ENCODE assay signal across 11 mouse cellular contexts in genomic region chr6:94225091-94225490, GRCm38 (mm10). TPM values are rescaled to one million over a fixed set of nuclear protein-coding genes. Genes with fewer than 3 reads are reported as not detected.
DNase-seq lines count a peak whose midpoint lies in the region; ATAC-seq lines count a peak whose summit lies in the region.
"Had no signal": no experiment of that assay in that cellular context is flagged by ENCODE, and none has a peak within 500 bp of the region (broad histone marks: within the 10 kb centered on the region; RNA-seq: fewer than 3 reads in every experiment).

No protein-coding gene starts in this region.

- H3K4me1 ChIP-seq in hindbrain, embryonic 14.5 days (replicated peaks; ENCODE audit: control insufficient read depth, insufficient read depth, low read length), result no peaks in the 10 kb centered on the region
- peaks cover 43% of the 10 kb centered on the region for H3K4me1 ChIP-seq in hindbrain, embryonic 10.5 days (replicated peaks)
- H3K4me1 ChIP-seq in heart, embryonic 15.5 days (replicated peaks), result peaks cover 51% of the 10 kb centered on the region
- peaks cover 5% of the 10 kb centered on the region; the same call in 1 of the 2 replicates for H3K4me1 ChIP-seq in midbrain, embryonic 11.5 days (ENCODE audit: control insufficient read depth, insufficient read depth, low read length)

- 86% methylated on average over 6 of the region's 6 CpGs for WGBS in hindbrain, embryonic 14.5 days
- WGBS in hindbrain, embryonic 10.5 days, result 93% methylated on average over 6 of the region's 6 CpGs
- WGBS in heart, embryonic 15.5 days, result 37% methylated on average over 6 of the region's 6 CpGs
- 81% methylated on average over 6 of the region's 6 CpGs for WGBS in midbrain, embryonic 11.5 days

- no peak for ATAC-seq in hindbrain, embryonic 14.5 days (ENCODE audit: low FRiP score)
- no peak for ATAC-seq in heart, embryonic 15.5 days (replicated peaks; ENCODE audit: insufficient number of reproducible peaks, insufficient read depth, low FRiP score, low read depth)
- ATAC-seq in midbrain, embryonic 11.5 days (ENCODE audit: low FRiP score), result no peak
- ATAC-seq: hindbrain, postnatal 0 days had no signal

- H3K4me2 ChIP-seq in hindbrain, embryonic 14.5 days (replicated peaks), result no peak overlapping the region
- peak overlapping the region; percentile 19; the same call in 1 of the 2 replicates for H3K4me2 ChIP-seq in heart, embryonic 15.5 days
- H3K4me2 ChIP-seq in midbrain, embryonic 11.5 days, result no peak overlapping the region

- H3K9ac ChIP-seq in hindbrain, embryonic 14.5 days, result no peak overlapping the region
- H3K9ac ChIP-seq in heart, embryonic 15.5 days, result no peak overlapping the region
- no peak overlapping the region for H3K9ac ChIP-seq in midbrain, embryonic 11.5 days (ENCODE audit: low read length)

- no peak overlapping the region for H3K4me3 ChIP-seq in hindbrain, embryonic 14.5 days (replicated peaks; ENCODE audit: low read length)
- H3K4me3 ChIP-seq in hindbrain, embryonic 10.5 days, result no peak overlapping the region
- H3K4me3 ChIP-seq in heart, embryonic 15.5 days, result no peak overlapping the region
- H3K4me3 ChIP-seq in midbrain, embryonic 11.5 days (ENCODE audit: low read depth, low read length), result no peak overlapping the region

- H3K27ac ChIP-seq in hindbrain, embryonic 14.5 days, result 0 out of 2 replicates have a peak overlapping the region, but pooled peaks have one; percentile 5
- H3K27ac ChIP-seq in hindbrain, embryonic 10.5 days, result no peak overlapping the region
- peak overlapping the region; percentile 46 for H3K27ac ChIP-seq in heart, embryonic 15.5 days
- no peak overlapping the region for H3K27ac ChIP-seq in midbrain, embryonic 11.5 days (ENCODE audit: low read depth, low read length)
- H3K27ac ChIP-seq: hindbrain, postnatal 0 days had no signal

- no peaks in the 10 kb centered on the region for H3K36me3 ChIP-seq in hindbrain, embryonic 14.5 days (replicated peaks; ENCODE audit: control insufficient read depth, insufficient read depth)
- H3K36me3 ChIP-seq in hindbrain, embryonic 10.5 days, result no peaks in the 10 kb centered on the region
- no peaks in the 10 kb centered on the region for H3K36me3 ChIP-seq in heart, embryonic 15.5 days
- H3K36me3 ChIP-seq in midbrain, embryonic 11.5 days (ENCODE audit: control insufficient read depth, insufficient read depth, low read length), result no peaks in the 10 kb centered on the region

- no peak for DNase-seq in hindbrain, embryonic 14.5 days (ENCODE audit: low spot score)
- no peak for DNase-seq in hindbrain, embryonic 10.5 days (ENCODE audit: low spot score)
- peak; percentile 84 for DNase-seq in MN1 (ENCODE audit: low spot score)
- DNase-seq in adipocyte (ENCODE audit: low spot score), result peak; percentile 79
- no peak for DNase-seq in midbrain, embryonic 11.5 days (ENCODE audit: low spot score, missing footprints)
- DNase-seq in kidney, adult 8-10 months, result no peak
- DNase-seq: cerebellum, adult 9-11 months; kidney, postnatal 4 days; spleen, adult 18-20 months had no signal

- no peaks in the 10 kb centered on the region for H3K9me3 ChIP-seq in hindbrain, embryonic 14.5 days (ENCODE audit: control insufficient read depth, low read length)
- no peaks in the 10 kb centered on the region for H3K9me3 ChIP-seq in hindbrain, embryonic 10.5 days
- H3K9me3 ChIP-seq in heart, embryonic 15.5 days (replicated peaks), result no peaks in the 10 kb centered on the region
- no peaks in the 10 kb centered on the region for H3K9me3 ChIP-seq in midbrain, embryonic 11.5 days (ENCODE audit: control insufficient read depth, low read length)

- no peaks in the 10 kb centered on the region for H3K27me3 ChIP-seq in hindbrain, embryonic 14.5 days (ENCODE audit: control insufficient read depth, insufficient read depth, low read length)
- H3K27me3 ChIP-seq in hindbrain, embryonic 10.5 days (ENCODE audit: insufficient read depth, poor library complexity, severe bottlenecking), result no peaks in the 10 kb centered on the region
- H3K27me3 ChIP-seq in heart, embryonic 15.5 days, result no peaks in the 10 kb centered on the region
- H3K27me3 ChIP-seq in midbrain, embryonic 11.5 days (ENCODE audit: control insufficient read depth, insufficient read depth, low read length), result no peaks in the 10 kb centered on the region

RNA-seq across cellular contexts. Expression of gene Magi1, which starts 58.6 kb away (rescaled TPM):
- polyA plus RNA-seq in hindbrain, embryonic 14.5 days (2014; fragmentation: Nextera tagmentation; extraction: Ambion mirVana), result 25.3 and 27.6 TPM in 2 replicates
- 19.3 and 25.0 TPM in 2 replicates for polyA plus RNA-seq in hindbrain, embryonic 10.5 days (2016; fragmentation: Nextera tagmentation; extraction: Ambion mirVana)
- 6.7 and 7.5 TPM in 2 replicates for polyA plus RNA-seq in heart, embryonic 15.5 days (2015; fragmentation: Nextera tagmentation; extraction: Ambion mirVana)
- polyA plus RNA-seq in midbrain, embryonic 11.5 days (2014; fragmentation: Nextera tagmentation; extraction: Ambion mirVana), result 28.5 and 29.6 TPM in 2 replicates

Comparison
In these comparisons a context has a peak if more than half of its experiments do, and no peak if none do; other contexts are left out.
1. H3K27ac ChIP-seq: peak in hindbrain, embryonic 14.5 days (single experiment) and heart, embryonic 15.5 days (single experiment); none in hindbrain, embryonic 10.5 days (single experiment) and midbrain, embryonic 11.5 days (single experiment).
2. DNase-seq: peak in MN1 (single experiment) and adipocyte (single experiment); none in hindbrain, embryonic 14.5 days (single experiment), hindbrain, embryonic 10.5 days (single experiment), midbrain, embryonic 11.5 days (single experiment) and kidney, adult 8-10 months (0 of 2).